Mouse (Mus musculus) neural tube, embryonic 11.5 days (tissue): ENCODE results near the gene Gm5737. TPM values are rescaled to one million over a fixed set of nuclear protein-coding genes. Genes with fewer than 3 reads are reported as not detected.
A peak's percentile ranks its signal among the peaks of the same experiment; 100 is the strongest.

Experiments used
- ATAC-seq: fragments of 200-750 bp; cut with Nextera tagmentation; 2 replicates; pipeline ENCODE4 v1.8.0; 2017; ENCODE audit warnings: moderate number of reproducible peaks, mild to moderate bottlenecking, moderate TSS enrichment, moderate library complexity; ENCODE audit not compliant: insufficient read depth, low FRiP score, low TSS enrichment
- DNase-seq: peaks from one replicate; pipeline ENCODE4 v3.0.0-alpha.2; 2015; ENCODE audit warnings: low spot score
- H3K27ac ChIP-seq: fragments of 300-500 bp; sonication (generic); 2 replicates; pipeline ENCODE4 v1.5.1; 2014; ENCODE audit warnings: low read depth, mild to moderate bottlenecking, low read length
- H3K27me3 ChIP-seq: fragments of 300-500 bp; sonication (generic); 2 replicates; pipeline ENCODE4 v1.6.1; 2014; ENCODE audit warnings: mild to moderate bottlenecking, low read length, mixed read lengths; ENCODE audit not compliant: control insufficient read depth, insufficient read depth
- H3K36me3 ChIP-seq: fragments of 300-500 bp; sonication (generic); 2 replicates; pipeline ENCODE4 v1.6.1; 2014; ENCODE audit warnings: mild to moderate bottlenecking, low read length, moderate library complexity, mixed read lengths; ENCODE audit not compliant: control insufficient read depth, insufficient read depth
- H3K4me1 ChIP-seq: fragments of 300-500 bp; sonication (generic); 2 replicates; pipeline ENCODE4 v1.6.1; 2014; ENCODE audit warnings: low read length, mixed read lengths; ENCODE audit not compliant: control insufficient read depth, insufficient read depth
- H3K4me2 ChIP-seq: fragments of 300-500 bp; sonication (generic); 2 replicates; pipeline ENCODE4 v1.6.1; 2014; ENCODE audit warnings: low read depth, mild to moderate bottlenecking, moderate library complexity
- H3K4me3 ChIP-seq: fragments of 300-500 bp; sonication (generic); 2 replicates; pipeline ENCODE4 v1.5.1; 2014; ENCODE audit warnings: low read depth, low read length
- H3K9ac ChIP-seq: fragments of 300-500 bp; sonication (generic); 2 replicates; pipeline ENCODE4 v1.6.1; 2014; ENCODE audit warnings: mild to moderate bottlenecking, low read length
- H3K9me3 ChIP-seq: fragments of 300-500 bp; sonication (generic); 2 replicates; pipeline ENCODE4 v1.6.1; 2016; ENCODE audit warnings: low read length; ENCODE audit not compliant: control insufficient read depth
- WGBS: fragments of 180-500 bp; shearing (Covaris S2); extraction: QIAGEN DNeasy Blood & Tissue Kit; methylation state at CpG from one replicate; pipeline ENCODE4 v1.1.7; 2014; 5-methylcytosine and 5-hydroxymethylcytosine counted together
- polyA plus RNA-seq: library from polyadenylated mRNA; unstranded; fragments of >200 nt; fragmentation: Nextera tagmentation; extraction: Ambion mirVana; gene quantifications from 2 replicates; pipeline ENCODE4 v1.2.1, GENCODE M21; 2014

Gene Gm5737
- polyA plus RNA-seq, 1 experiment from 2014 or later: not detected

- Histone ChIP-seq H3K4me1 (peaks cover 23% of the 10 kb centered on the region), H3K27me3 (no peaks in the 10 kb centered on the region), H3K4me2 (no peak overlapping the region), H3K9me3 (no peaks in the 10 kb centered on the region), H3K4me3 (no peak overlapping the region), H3K9ac (no peak overlapping the region), H3K27ac (no peak overlapping the region), H3K36me3 (no peaks in the 10 kb centered on the region)
- WGBS: 79% methylated on average over 2 of the region's 2 CpGs
- ATAC-seq (no peak), DNase-seq (no peak)
Observed at GRCm38 (mm10) chr7:120866684-120867083, 54.5 kb downstream of the Gm5737 start.

GRCm38 (mm10) chr7:120867720-120868119 lies 55.6 kb downstream of the Gm5737 start:
- Histone ChIP-seq H3K4me3 (no peak overlapping the region), H3K9me3 (no peaks in the 10 kb centered on the region), H3K27ac (no peak overlapping the region), H3K27me3 (no peaks in the 10 kb centered on the region), H3K36me3 (no peaks in the 10 kb centered on the region), H3K9ac (no peak overlapping the region), H3K4me2 (no peak overlapping the region), H3K4me1 (peaks cover 18% of the 10 kb centered on the region)
- DNase-seq: no peak
- 76% methylated on average over 1 of the region's 1 CpGs for WGBS
- ATAC-seq: no peak

GRCm38 (mm10) chr7:120869883-120870282 lies 57.7 kb downstream of the Gm5737 start:
- Histone ChIP-seq H3K4me3 (no peak overlapping the region), H3K27me3 (no peaks in the 10 kb centered on the region), H3K4me2 (no peak overlapping the region), H3K27ac (no peak overlapping the region), H3K4me1 (peaks cover 7% of the 10 kb centered on the region), H3K36me3 (no peaks in the 10 kb centered on the region), H3K9ac (0 out of 2 replicates have a peak overlapping the region, but pooled peaks have one; percentile 7), H3K9me3 (no peaks in the 10 kb centered on the region)
- 82% methylated on average over 5 of the region's 5 CpGs for WGBS
- ATAC-seq: no peak
- no peak for DNase-seq

DNA sequence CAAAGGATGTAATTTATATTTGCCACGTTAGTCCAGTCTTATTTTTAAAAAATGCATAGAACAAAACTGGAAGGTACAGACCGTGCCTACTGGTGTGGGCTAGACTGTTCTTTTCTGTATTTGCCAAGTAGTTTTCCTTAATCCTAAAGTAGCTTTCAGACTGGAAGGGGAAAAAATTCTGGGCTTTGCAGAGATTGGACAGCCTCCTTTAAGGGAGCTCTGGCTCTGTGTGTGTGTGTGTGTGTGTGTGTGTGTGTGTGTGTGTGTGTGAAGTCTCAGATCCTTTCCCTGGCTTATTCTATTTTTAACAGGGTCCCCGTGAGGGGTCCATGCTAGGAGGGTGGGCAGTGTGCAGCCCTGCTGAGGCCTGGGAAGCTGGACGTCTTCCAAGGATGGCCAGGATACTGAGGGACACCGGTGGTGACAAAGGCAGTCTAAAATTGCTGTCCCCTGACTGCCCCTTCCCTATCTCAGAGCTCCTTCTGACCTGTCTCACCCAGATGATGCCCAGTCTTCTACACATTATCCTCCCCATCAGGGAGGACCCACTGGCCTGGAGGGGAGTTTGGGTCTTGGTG lies 58.4 kb downstream of the Gm5737 start:
- H3K4me1 ChIP-seq: peaks cover 3% of the 10 kb centered on the region
- WGBS: 86% methylated on average over 5 of the region's 5 CpGs
- no peak overlapping the region for H3K4me3 ChIP-seq
- H3K4me2 ChIP-seq: no peak overlapping the region
- DNase-seq: no peak
- no peaks in the 10 kb centered on the region for H3K27me3 ChIP-seq
- no peaks in the 10 kb centered on the region for H3K36me3 ChIP-seq
- no peaks in the 10 kb centered on the region for H3K9me3 ChIP-seq
- ATAC-seq: no peak
- no peak overlapping the region for H3K27ac ChIP-seq
- H3K9ac ChIP-seq: no peak overlapping the region

DNA sequence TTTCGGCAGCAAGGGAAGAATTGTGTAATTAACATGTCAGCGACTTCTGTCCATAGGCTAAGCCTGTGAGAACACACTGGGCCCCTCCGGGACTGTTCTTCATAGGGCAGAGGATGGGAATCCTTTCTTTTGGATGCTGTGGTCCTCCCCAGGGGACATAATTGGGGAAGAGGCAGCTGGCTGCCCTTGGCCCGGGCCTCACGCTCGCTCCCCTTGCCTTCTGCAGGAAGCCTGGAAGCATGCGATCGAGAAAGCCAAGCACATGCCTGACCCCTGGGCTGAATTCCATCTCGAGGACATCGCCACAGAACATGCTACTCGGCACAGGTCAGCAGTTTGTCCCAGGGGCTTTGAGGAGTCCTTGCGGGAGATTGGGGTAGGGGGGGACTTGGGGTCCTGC lies 60.9 kb downstream of the Gm5737 start:
- H3K36me3 ChIP-seq: no peaks in the 10 kb centered on the region
- H3K4me1 ChIP-seq: no peaks in the 10 kb centered on the region
- no peak overlapping the region for H3K4me2 ChIP-seq
- no peaks in the 10 kb centered on the region for H3K9me3 ChIP-seq
- H3K27me3 ChIP-seq: no peaks in the 10 kb centered on the region
- no peak overlapping the region for H3K27ac ChIP-seq
- ATAC-seq (no peak), DNase-seq (no peak)
- no peak overlapping the region for H3K9ac ChIP-seq
- 85% methylated on average over 12 of the region's 12 CpGs for WGBS
- no peak overlapping the region for H3K4me3 ChIP-seq

DNA sequence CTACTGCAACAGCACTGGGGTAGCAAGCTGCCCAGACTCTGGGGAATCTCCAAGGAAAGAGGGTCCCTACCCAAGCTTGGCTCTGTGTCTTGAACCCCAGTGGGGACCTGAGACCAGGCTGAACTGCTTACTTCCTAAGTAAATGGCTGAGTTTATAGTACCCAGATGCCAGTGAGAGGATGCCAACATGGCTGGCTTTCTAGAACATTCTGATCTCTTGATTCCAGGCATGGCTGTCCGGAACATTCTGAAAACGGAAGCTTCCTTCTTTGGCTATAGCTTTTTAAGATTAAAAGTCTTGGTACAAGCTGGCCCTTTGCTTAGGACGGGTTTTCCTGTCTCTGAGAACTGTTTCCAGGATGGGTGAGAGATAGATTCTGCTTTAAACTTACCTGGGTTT lies 61.9 kb downstream of the Gm5737 start:
- Histone ChIP-seq H3K4me1 (no peaks in the 10 kb centered on the region), H3K9me3 (no peaks in the 10 kb centered on the region), H3K4me2 (no peak overlapping the region), H3K36me3 (no peaks in the 10 kb centered on the region), H3K27me3 (no peaks in the 10 kb centered on the region), H3K9ac (no peak overlapping the region), H3K4me3 (no peak overlapping the region), H3K27ac (no peak overlapping the region)
- 93% methylated on average over 3 of the region's 3 CpGs for WGBS
- DNase-seq: no peak
- ATAC-seq: no peak

GRCm38 (mm10) chr7:120874764-120875539 lies 62.8 kb downstream of the Gm5737 start:
- ATAC-seq (no peak), DNase-seq (no peak)
- Histone ChIP-seq H3K27ac (no peak overlapping the region), H3K36me3 (no peaks in the 10 kb centered on the region), H3K9me3 (no peaks in the 10 kb centered on the region), H3K27me3 (no peaks in the 10 kb centered on the region), H3K9ac (no peak overlapping the region), H3K4me2 (no peak overlapping the region), H3K4me1 (no peaks in the 10 kb centered on the region), H3K4me3 (no peak overlapping the region)
- 85% methylated on average over 7 of the region's 7 CpGs for WGBS

- Histone ChIP-seq H3K9ac (no peak overlapping the region), H3K27ac (no peak overlapping the region), H3K4me3 (no peak overlapping the region), H3K4me1 (no peaks in the 10 kb centered on the region), H3K27me3 (no peaks in the 10 kb centered on the region), H3K4me2 (no peak overlapping the region), H3K36me3 (no peaks in the 10 kb centered on the region), H3K9me3 (no peaks in the 10 kb centered on the region)
- DNase-seq (no peak), ATAC-seq (no peak)
- 65% methylated on average over 3 of the region's 3 CpGs for WGBS
Observed at GRCm38 (mm10) chr7:120875540-120876388, 63.6 kb downstream of the Gm5737 start.
